Mouse (Mus musculus) gastrocnemius, adult 2 months (tissue): ENCODE results near the gene Gm3015. TPM values are rescaled to one million over a fixed set of nuclear protein-coding genes. Genes with fewer than 3 reads are reported as not detected.
"Not testable (repeated sequence)": the region's sequence is repeated elsewhere in the genome, so short reads cannot be mapped to it uniquely, and the experiment has no call there.

Experiments used
- DNase-seq: peaks from one replicate; pipeline ENCODE4 v3.0.0; 2022
- H3K27ac ChIP-seq: fragments of 200-600 bp; 2 replicates; pipeline ENCODE4 v1.8.1; 2022; ENCODE audit warnings: mild to moderate bottlenecking
- H3K4me3 ChIP-seq: fragments of 200-600 bp; 2 replicates; pipeline ENCODE4 v1.8.1; 2022; ENCODE audit warnings: mild to moderate bottlenecking, moderate library complexity
- intact Hi-C: fragments of 180-260 bp; cut with DNase I; formaldehyde crosslinking; loops from one replicate; pipeline ENCODE4 v1.15.1; 2025
- long read RNA-seq, 2 experiments: library from polyadenylated mRNA; stranded (forward); transcript quantifications; one replicate each; pipeline ENCODE4 v2.0.0; 2021
- total RNA-seq, 2 experiments: library from RNA; stranded (reverse); gene quantifications; 2 replicates each; pipeline ENCODE4 v1.2.3; 2021

Gene Gm3015
- not detected for total RNA-seq
- long read RNA-seq, experiment 1: 0 reads
- long read RNA-seq, experiment 2: 0 reads

DNA sequence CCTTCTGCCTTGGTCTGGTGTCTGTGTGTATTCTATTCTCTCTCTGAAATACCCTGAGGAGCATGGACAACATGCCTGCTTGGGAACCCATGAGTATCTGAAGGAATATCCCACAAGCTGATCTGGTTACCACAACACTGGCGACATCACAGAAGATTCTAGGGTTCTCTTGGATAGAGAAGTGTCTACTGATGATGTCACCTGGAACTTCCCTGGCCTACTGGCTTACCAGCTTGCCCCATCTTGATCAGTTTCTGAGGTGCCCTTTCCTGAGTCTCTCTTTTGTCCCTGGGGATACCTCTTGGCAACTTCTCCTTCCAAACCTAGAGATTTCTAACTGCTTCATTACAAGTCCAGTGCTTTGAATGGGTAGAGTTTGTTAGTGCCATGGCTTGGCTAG, at the start of gene Gm3015:
Gm3015 (minus strand) TSS at position 101 of the 400 bp plus-strand sequence.
- H3K4me3 ChIP-seq, intact Hi-C loops, DNase-seq, H3K27ac ChIP-seq: not testable (repeated sequence)

- H3K4me3 ChIP-seq, DNase-seq, H3K27ac ChIP-seq, intact Hi-C loops: not testable (repeated sequence)
These were observed 29.3 kb upstream of the Gm3015 start, which contains the start of gene Gm10377 for GRCm38 (mm10) chr14:42797887-42798286. TSS of gene Gm10377 (minus strand) at chr14:42797987.

Other genes with a start within 250 kb of the Gm3015 start
- not detected for gene Gm8024, start 244.5 kb downstream of the Gm3015 start, total RNA-seq
- gene Gm17124, start 168.9 kb downstream of the Gm3015 start, total RNA-seq: not detected
- gene Gm3633, start 126.9 kb downstream of the Gm3015 start, total RNA-seq: not detected
- not detected for gene Gm10378, start 112.9 kb downstream of the Gm3015 start, total RNA-seq
- gene Gm10377, start 29.2 kb upstream of the Gm3015 start, total RNA-seq: not detected
- gene Gm21977, start 84.7 kb upstream of the Gm3015 start, total RNA-seq: not detected
- gene Gm8082, start 224.8 kb upstream of the Gm3015 start, total RNA-seq: not detected
- not detected for gene Gm10376, start 246.8 kb upstream of the Gm3015 start, total RNA-seq